Mouse (Mus musculus): ENCODE results near the gene Serpind1.

The Serpind1 gene

DNA sequence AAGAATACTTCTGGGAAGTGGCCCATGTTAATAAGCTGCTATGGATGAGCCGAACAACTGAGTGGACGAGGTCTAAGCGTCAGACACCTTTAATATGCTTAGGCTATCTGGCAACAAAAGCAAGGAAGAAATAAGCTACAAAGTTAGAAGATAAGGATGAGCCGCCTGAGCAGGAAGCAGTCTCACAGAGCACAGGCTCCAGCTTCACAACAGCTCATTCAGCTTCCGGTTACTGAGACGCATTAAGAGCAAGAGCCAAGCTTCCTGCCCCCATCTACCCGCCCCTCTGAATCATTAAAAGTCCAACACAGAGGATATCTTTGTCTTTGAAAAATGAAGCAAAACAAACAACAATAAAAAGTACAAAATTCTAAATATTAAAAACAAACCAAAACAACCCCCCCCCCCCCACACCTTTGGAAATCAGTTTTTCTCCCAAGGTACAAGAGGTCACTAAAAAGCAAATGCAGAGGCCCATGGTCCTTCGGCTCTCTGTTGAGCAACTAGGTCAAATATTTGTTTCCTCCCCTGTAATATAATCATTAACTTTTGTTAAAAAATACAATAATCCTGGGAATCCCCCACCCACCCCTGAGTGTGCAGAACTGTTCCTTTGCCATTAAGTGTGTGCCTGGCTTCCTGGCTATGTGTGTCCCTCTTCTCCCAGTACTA is 14.1 kb downstream of the Serpind1 start:
- in situ Hi-C loops (cut with MboI; ENCODE audit: unreplicated experiment in 2 of 2), result no loop called here

DNA sequence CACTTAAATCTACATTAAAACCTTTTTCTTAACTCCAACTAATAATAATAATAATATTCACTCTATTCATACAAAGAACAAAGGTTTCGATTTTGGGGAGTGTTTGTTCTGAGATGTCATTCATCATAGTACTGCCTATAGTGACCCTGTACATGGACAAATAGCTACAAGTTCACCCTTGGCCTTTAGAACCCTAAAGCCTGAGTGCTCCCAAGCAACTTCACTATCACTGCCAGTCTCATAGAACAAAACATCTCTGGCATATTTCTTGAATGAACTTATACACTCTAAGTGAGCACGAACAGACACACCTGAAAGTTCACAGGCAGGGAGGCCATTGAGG is 14.6 kb downstream of the Serpind1 start:
- in situ Hi-C loops (cut with MboI; ENCODE audit: unreplicated experiment in 2 of 2), result no loop called here

DNA sequence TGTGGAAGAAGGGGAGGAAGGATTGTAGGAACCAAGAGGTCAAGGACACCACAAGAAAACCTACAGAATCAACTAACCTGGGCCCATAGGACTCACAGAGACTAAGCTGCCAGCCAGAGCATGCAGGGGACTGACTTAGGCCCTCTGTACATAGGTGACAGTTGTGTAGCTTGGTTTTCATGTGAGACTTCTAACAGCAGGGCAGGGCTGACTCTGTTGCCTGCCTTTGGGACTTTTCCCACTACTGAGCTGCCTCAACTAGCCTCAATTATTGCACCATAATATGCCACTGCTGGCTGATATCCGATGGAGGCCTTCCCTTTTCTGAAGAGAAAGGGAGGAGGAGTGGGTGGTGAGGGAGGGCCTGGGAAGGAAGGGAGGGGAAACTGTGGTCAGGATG is 15.6 kb downstream of the Serpind1 start:
- in situ Hi-C loops (cut with MboI; ENCODE audit: unreplicated experiment in 2 of 2), result no loop called here

DNA sequence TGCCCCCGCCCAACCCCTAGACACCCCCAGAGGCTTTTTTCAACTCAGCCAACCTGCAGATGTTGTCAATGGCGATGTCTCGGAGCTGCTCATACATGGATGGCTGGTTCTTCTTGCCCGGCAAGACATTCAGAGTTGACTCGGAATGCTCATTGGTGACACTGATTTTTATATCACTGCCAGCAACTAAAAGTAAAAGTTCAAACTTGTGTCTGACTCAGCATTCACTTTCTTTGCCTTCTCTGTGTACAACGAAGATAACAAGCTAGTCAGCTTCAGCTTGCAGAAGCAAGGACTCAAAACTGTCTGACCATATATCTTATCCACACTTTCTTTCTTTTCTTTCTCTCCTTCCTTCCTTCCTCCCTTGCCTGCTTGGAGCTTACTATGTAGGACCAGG is 24.9 kb downstream of the Serpind1 start:
- in situ Hi-C loops (cut with MboI; ENCODE audit: unreplicated experiment in 2 of 2), result no loop called here

DNA sequence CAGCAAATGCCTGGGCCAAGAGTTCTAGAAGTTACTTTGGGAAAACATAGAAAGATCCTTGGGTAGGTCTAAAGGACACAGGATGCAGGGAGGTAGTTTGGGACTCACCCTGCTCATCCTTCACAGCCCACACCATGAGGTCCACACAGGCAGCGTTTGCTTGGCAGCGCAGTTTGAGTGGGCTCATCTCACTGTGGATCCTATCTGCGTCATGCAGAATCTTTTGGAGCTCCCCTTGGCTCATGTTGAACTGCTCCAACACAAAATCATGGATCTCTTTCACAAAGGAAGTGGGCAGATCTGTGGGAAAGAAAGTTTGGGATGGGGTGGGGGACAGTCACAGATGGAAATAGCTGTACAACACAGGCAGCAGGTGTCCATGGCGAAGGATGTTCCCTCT is 27.6 kb downstream of the Serpind1 start:
- in situ Hi-C loops (cut with MboI; ENCODE audit: unreplicated experiment in 2 of 2), result no loop called here

DNA sequence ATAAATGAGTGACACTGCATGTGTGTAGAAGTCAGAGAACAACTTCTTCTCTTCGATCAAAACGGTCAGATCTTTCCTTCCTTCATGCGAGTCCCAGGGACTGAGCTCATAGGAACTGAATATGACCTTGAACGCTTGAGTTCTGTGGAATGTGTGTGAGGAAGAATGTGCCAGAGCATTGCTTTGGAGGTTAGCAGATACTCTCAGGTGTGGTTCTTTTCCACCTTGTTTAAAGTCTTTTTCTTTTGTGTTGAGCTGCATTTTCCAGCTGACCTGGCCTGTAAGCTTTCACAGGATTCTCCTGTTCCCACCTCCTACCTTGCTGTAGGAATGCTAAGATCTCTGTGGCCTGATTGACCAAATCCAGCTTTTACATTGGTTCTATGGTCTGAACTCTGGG is 51.1 kb downstream of the Serpind1 start:
- in situ Hi-C loops (cut with MboI; ENCODE audit: unreplicated experiment in 2 of 2), result no loop called here

DNA sequence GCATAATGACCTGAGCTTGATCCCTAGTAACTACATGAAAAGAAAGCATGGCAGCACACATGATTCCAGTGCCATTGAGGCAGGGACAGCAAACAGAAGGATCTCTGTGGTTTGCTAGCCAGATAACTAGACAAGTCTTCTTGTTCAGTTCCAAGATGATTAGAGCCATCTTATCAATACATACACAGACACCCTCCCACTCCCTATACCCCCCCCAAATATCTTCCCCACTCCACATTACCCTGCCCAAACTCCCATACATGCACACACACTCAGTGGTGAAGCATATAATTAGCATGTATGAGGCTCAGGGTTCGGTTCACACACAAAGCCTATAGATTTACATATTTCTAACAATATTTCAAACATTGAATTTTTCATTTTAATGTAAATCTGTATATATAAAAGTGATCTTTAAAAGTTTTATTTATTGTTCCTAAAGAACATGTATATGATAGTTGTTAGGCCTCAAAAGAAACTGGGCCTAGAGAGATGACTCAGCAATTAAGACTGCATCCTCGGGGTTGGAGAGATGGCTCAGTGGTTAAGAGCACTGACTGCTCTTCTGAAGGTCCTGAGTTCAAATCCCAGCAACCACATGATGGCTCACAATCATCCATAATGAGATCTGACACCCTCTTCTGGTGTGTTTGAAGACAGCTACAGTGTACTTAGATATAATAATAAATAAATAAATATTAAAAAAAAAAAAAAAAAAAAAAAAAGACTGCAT is 52.6 kb downstream of the Serpind1 start:
- in situ Hi-C loops (cut with MboI; ENCODE audit: unreplicated experiment in 2 of 2), result no loop called here

DNA sequence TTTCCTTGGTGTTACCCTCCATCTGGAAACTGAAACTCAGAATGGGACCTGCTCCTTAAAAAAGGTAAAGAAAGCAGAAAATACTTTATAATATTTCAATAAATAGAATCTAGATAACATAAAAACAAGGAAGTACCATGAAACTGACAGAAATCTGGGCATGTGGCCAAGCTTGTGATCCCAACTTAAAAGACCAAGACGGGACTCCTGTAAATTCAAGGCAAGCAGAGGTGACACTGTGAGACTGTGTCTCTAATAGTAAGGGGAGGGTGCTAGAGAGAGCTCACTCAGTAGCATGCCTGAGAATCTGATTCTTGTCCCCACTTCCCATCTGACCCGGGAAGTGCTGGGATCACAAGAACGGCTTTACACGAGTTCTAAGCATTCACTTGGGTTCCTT is 61.6 kb downstream of the Serpind1 start:
- in situ Hi-C loops (cut with MboI; ENCODE audit: unreplicated experiment in 2 of 2), result no loop called here
